Mouse (Mus musculus) ovary, adult 18-20 months (tissue): ENCODE measurements around the gene Tbxas1.
A peak's percentile ranks its signal among the peaks of the same experiment; 100 is the strongest.

Experiments used
- DNase-seq: peaks from one replicate; pipeline ENCODE4 v3.0.0; 2022; ENCODE audit warnings: low spot score, mixed read lengths

Gene Tbxas1

DNA sequence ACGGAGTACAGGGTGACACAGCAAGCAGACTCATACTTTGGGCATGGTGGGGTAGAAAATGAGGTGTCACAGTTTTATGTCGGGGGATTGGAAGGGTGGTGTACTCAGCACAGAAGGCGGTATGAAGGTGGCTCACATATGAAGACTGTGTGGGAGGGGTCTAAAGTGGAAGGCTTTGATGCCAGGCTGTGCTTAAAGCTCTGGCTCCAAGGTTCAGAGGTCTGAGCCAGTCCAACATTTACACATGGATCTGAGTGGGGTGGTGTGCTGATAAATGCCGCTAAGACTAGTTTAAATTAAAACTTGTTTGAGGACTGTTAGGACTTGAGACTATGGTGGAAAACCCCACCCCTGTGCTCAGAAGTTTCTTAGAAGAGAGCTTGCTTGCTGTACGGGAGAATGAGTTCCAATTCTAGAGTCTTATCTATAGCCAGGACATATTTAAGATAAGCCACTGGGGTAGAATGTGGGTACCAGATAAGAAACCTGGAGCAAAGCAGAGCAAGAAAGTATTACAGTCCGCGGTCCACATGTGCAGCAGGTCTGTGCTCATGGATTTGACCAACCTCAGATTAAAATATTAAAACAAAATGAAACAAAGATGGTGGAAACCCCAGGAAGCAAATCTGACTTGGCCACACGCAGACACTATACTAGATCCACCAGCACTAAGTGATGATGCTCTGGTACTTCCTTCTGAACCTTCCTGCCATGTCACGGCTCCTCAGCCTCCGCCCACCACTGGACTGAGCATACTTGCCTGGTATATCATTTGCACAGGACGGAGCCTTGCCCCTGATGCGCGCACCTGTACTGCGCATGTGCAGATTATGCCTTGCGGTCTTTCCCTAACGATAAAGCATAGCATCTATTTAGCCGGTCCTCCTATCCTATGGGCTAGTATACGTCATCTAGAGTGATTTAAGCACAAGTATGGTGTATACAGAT is 48.9 kb downstream of the Tbxas1 start:
- no peak for DNase-seq

DNA sequence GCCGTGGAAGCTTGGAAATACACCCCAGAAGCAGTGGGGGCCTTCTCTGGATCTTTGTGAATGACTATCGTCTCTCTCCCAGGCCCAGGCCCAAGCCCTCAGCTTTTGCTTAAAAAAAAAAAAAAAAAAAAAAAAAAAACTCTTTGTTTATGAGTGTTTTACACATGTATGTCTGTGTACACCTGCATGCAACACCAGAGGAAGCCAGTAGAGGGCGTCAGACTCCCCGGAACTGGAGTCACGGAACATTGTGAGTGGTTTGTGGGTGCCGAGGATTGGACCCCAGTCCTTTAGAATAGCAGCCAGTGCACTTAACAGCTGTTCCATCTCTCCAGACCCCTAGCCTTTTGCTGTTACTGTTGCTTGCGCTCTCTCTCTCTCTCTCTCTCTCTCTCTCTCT is 50.5 kb downstream of the Tbxas1 start:
- no peak for DNase-seq

DNA sequence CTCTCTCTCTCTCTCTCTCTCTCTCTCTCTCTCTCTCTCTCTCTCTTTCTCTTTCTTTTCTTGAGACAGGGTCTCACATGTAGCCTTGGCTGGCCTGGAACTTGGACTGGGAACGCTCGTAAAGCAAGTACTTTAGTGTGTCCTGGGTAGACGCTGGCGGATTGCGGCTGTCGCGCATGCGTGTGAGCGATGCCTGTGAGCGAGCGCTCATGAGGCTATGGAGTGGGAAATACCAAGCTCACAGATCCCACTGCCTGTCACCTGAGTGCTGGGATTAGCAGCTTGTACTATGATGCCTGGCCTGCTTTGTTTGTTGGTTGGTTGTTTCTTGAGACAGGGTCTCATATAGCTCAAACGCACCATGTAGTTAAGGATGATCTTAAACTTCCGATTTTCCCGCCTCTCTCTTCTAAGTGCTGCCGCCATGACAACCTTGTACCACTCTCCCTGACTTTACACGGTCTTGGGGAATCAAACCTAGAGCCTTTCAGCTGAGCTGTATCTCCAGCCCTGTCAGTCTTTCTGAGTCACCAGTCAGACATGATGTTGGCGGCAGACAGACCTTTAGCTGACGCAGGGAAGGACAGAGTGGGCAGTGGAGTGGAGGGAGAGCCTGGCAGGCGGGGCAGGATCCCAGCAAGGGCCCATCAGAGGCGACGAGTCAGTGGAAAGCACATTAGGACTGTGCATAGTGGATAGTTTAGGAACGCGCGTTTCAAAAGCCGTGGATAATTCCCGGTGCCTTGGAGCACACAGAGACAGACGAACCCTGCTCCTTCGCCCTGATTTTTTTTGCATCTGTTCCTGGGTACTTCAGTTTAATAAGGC is 51.1 kb downstream of the Tbxas1 start:
- DNase-seq = no peak

DNA sequence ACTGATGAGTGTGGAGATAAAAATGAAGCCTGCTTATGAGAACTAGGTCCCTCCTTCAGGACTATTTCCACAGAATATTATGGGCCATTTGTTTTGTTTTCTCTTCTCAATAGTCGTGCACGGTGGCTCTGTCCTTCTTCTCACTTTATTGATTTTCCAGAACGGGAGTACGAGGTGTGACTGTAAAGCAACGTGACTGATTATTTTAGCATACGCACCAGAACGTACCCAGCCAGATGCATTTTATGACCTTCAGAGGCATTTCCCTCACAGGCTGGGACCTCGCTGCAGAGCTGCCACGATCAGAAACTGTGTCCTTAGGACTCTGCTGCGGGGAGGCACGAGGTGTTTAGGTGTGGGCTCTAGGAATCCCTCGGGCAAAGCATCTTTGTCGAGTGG is 51.8 kb downstream of the Tbxas1 start:
- DNase-seq = no peak

DNA sequence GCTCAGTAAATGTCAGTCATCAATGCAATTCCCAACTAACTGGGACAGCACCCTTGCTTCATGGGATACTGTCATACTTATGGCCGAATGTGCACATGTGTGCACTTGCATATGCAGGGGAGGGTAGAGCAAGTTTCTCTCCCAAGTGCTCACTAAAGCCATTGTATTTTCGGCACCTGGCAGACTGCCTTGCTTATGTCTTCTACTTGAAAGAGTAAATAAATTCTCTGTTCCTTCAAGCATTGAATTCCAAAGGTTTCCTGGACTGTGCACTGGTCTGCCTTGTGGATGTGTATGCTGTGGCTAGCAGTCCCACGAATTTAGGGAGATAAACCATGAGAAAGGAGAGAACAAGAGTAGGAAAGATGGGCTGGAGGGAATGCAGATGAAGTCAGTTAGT is 53.3 kb downstream of the Tbxas1 start:
- no peak for DNase-seq

DNA sequence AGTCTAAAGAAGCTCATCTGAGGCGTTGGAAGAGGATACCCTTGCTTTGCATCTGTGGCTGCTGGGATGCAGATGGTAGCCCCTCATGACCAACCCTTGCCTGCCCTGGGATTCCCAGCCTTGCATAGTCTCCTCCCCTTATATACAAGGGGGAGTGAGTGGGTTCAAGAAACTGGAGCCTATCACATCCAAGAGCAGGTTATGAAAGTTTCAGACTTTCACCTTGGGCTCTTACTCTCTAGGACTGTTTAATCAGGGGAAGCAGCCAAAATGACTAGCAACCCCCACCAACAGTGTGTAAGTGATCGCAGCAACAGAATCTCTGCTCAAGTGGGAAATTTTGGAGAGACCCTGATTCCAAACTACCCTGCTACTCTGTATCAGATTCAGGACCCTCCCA is 60.8 kb downstream of the Tbxas1 start:
- DNase-seq = no peak

DNA sequence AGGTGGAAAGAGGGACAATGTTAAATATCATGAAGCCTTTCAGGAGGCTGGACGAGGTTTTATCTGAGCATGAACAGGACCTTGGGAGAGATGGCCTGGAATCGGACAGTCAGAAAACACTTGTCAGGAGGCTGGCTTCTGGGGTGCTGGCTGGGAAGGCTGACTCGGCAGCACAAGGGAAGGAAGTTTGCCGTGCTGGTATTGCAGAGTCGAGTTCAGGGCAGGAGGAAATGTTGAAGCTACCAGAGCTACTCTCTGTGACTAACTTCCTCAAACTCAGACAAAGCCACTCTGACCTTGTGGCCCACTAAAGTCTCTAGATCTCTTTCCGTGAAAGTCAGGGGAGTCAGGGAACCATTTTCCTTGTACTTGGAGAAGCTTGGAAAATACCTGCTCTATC is 63.2 kb downstream of the Tbxas1 start:
- no peak for DNase-seq

DNA sequence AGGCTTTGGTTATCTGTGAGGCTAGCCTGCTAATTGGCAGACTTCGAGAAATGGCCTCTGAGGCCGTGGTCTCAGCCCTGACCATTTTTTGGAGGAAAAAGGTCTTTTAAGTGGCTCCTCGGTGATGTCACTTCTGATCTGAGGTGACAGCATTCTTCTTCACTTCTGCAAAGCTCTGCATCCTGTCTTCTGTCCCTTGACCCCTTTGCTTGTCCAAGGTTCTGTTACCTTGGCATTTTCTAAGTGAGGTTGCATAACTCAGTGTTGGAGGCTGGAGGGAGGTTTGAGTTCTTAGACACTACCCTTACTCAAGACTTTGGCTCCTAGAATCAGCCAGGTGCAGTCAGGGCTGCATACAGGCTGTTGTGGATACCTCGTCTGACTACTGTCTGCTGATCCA is 63.9 kb downstream of the Tbxas1 start:
- DNase-seq = no peak

DNA sequence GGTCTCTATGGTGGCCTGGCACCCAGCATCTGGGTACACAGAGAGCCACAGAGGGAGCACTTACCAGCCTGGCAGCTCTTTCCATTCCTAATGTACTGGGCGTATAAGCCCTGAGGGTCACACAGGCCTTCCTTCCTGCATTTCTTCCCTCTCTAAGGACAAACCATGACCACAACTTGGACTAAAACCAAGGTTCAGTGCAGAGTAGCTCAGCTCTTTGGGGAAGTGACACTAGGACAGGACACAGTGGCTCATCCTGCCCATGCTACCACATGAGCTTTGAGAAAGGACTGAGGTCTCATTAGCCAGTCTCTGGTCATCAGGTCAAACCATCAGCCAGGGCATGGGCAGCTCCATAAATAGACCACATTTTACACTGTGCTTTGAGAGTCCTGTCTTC is 65.8 kb downstream of the Tbxas1 start:
- no peak for DNase-seq

DNA sequence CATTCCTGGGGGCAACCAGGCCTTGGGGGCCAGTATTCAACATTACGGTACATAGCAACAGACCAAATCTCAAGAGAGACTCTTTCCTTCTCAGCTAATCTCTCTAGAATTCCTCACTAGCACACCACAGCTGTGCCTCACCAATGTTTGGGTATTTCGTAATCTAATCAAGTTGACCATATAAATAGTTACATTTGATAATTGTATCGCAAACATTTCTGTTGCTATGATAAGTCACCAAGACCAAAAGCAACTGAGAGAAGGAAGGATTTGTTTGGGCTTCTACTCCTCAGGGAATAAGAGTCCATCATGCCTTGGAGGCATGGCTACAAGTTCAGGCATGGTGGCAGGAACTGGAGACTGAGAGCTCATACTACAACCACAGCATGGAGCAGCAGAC is 67.6 kb downstream of the Tbxas1 start:
- no peak for DNase-seq

DNA sequence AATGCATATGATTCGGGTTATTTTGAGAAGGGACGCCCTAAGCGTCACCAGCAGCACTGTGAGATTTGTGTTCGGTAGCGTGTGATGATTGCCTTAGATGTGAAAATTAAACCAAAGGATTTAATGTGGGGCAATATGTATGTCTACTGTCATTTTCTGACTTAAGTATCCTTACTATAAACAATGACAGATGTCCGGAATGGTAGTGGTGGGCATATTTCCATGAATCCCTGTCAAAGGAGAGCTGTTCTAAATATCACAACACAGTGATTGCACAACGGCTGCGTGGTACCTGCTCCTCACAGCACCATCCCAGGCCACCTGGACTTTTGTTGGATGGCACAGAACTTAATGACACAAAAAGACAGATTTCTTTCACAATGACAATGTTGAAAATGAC is 69.2 kb downstream of the Tbxas1 start:
- no peak for DNase-seq

DNA sequence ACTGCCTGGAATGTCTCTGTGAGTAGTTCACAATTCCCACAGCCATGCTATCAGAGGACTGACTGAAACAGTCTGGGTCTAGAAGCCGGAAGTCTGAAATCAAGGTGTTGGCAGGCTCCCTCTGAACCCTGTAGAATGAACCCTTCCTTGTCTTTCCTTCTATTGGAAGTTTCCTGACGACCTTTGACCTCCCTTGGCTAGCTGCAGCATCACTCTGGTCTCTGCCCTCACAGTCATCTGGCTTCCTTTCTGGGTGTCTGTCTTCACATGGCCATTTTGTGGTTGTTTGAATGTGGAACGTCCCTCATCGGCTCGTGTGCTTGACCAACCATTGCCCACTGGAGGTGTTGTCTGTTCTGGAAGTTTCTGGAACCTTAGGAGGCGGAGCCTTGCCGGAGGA is 69.6 kb downstream of the Tbxas1 start:
- DNase-seq = no peak

DNA sequence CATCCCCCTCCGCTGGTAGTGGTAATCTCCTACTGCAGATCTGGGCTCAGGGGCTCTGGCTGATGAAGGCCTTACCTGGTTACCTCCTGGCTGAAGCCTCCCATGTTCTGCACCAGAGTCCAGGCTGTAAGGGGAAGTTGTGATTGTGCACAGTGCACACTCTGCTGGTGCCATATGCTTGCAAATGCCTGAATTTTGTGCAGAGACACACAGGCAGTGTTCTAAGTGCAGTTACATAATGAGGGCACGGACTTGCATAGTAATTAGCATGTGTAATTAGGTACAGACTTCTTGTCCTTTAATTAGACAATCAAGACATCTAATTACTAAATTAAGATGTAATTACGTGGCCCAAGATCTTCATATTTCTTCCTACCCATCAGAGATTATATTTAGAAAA is 70.5 kb downstream of the Tbxas1 start:
- DNase-seq = no peak

DNA sequence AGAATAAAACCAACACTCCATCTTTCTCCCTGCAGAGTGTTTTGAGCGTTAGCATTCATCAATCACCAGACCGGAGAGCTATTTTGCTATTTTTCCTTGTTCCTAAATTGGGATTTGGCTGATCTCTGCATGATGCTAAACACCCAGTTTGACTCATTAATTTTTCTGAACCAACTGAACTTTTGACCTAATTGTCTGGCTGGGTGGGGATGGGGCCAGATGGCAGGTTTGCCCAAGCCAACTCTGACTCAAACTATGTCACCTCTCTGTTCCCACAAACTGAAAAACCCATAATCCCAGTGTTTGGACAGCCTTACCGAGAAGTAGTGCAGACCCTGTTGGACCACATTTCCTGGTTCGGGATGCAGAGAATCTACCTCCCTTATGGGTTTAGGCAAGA is 72.1 kb downstream of the Tbxas1 start:
- DNase-seq = no peak

DNA sequence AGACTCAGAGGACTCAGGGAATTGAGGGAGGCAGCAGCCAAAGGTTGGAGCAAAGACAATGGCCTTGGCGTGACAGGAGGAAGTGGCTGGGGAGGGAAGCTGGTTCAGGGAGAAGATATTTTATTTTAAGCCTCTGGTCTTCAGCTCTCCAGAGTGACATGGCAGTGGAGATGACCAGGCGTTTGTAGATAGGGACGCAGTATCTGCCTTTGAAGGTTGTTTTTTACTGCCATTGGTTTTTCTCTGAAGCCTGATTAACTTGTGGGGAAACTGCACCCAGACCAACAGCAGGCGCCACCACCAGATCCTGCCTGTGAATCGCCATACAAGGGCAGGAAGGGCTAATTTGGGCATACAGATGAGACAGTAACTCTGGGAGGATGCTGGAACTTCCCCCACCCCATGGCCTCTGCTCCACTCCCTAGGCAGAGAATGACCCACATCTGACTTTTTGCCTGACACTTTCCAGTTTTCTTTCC is 74.5 kb downstream of the Tbxas1 start:
- DNase-seq = no peak

DNA sequence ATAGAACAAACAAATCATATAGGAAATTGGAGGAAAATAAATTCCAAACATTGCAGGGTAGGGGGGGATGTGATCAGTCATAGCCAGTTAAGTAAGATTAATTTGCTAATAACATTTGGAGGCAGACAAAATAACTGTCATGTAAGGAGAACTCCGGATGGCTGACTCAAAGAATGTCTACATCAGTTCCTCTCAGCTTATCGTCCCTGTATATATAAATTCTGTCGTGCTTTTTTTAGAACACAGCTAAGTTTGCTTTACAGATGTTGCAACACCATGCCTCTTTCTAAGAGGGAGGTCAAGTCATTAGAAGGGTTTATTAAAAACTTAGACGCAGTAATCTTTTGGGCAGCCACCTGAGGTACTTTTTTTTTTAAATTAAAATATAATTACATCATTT is 75.1 kb downstream of the Tbxas1 start:
- no peak for DNase-seq

DNA sequence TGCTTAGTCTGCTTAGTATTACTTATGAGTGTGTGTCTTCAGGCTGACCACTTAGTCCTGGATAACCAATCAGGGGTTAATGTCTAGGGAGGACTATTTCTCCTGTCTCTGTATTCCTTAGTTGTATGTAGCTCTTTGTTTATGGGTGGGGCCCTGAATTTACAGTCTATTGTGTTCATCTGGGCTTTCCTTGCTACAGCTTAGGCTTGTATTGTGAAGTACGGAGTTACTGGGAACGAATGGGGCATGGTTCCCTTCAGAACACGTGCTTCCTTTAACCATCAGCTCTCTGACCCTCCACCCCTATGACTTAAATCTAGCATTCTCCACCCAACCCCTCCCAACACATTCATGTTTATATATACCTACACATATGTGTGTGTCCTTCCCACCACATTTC is 75.6 kb downstream of the Tbxas1 start:
- DNase-seq = no peak

DNA sequence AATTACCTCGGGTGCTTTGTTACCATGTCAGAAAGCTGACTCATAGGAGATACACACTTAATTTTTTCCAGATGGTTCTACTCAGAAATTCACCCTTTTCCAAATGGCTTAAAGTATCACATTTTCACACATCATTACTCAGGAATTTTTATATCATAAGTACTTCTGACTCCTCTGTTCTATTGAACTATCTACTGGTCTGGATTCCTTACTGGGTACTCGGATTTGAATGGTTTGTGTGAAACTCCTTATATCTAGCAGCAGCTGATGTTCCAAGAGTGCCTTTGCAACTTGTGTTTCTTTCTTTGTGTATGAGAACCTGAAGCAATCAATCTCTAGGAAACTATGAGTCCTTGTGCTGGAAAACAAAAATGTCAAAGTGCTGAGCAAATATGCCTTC is 81.4 kb downstream of the Tbxas1 start:
- no peak for DNase-seq

DNA sequence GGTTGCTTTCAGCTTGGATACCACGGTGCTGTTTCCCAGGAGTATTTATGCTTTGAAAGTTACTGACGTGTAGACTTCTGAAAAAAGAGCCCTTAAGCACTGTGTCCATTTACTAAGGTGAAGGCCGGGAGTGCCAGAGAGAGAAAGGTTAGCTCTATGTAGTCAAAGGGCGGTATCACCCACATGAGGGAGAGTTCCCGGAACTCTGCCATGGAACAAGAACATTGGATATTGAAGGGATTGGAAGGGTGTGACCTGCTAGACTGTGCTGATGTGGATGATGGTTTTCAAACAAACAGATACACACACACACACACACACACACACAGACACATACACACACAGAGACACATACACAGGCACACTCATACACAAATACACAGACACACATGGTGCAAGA is 82.0 kb downstream of the Tbxas1 start:
- no peak for DNase-seq

DNA sequence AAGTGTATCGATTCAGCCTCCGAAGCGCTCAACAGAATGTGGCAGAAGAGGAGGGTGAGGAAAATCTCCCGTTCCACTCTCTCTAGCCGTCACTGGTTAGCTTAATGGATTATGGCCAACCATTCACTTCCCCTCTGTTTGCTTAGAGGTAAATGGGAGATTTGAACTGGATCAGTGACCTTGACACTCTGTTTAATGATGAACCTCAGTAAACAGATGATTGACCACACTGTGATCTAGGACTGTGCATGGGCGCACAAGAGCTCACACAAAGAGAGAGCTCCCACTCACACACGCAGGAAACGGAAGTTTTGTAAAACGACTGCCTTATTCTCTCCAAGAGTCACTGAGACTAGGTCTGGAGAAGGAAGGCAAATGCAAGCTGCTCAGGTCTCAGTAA is 84.3 kb downstream of the Tbxas1 start:
- DNase-seq = no peak

DNA sequence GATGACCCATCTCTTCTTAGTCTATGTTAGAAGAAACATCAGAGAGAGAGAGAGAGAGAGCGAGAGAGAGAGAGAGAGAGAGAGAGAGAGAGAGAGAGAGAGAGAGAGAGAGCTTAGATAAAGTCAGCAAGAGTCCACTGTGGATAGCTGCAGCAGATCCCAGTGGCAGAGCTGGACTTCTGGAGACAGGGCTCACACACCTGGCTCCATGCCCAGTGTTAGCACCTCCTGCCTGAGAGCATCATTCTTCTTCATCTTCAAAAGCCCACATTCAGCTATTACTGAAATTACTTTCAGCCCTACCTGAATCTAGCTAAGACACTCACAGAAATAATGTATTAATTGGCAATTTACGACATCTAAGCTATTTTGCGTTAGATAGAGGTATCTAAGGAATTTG is 85.2 kb downstream of the Tbxas1 start:
- no peak for DNase-seq

DNA sequence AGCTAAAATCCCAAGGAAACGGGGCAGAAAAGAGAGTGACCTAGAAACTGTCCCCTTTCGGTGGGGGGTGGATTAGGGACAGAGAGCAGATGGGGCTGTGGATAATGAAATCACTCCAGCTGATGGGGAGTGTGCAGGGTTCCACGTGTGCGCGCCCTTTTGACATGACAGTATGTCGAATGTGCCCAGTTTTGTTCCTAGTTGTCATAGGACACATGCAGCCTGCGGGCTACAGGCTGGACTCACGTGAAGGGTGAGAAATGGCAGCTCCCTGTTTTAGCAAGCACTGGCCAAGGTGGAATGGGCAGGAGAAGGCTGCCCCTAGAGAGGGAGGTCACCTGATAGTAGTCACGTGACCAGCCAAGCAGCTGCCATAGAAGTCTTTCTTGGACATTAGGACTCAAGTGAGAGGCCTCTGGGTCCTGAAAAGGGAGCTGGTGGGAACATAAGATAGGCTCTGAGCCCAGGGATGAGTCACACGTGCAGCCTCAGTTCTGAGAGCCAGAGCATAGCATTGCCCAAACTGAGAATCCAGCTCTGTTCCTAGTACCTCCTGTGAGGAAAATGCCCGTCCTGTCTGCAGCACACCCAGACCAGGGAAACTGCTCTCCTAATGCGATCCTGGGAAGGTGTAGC is 85.7 kb downstream of the Tbxas1 start:
- DNase-seq = peak; percentile 62
